Mouse (Mus musculus): ENCODE measurements around the gene Camsap3.

- no peak for TF ChIP-seq CTCF (IDR thresholded peaks at IDR 0.05; ENCODE audit: low read depth)
- TF ChIP-seq EP300 (IDR thresholded peaks at IDR 0.05; ENCODE audit: low read depth) = no peak
Measured at GRCm38 (mm10) chr8:3656725-3657381, 69.8 kb downstream of the Camsap3 start.

Measured in liver, postnatal 0 days (tissue).